Comparison of ENCODE assay signal across 9 mouse cellular contexts in genomic region chr6:37744679-37745078, GRCm38 (mm10).
DNase-seq lines count a peak whose midpoint lies in the region; ATAC-seq and TF ChIP-seq lines count a peak whose summit lies in the region.
"Had no signal": no experiment of that assay in that cellular context is flagged by ENCODE, and none has a peak within 500 bp of the region (broad histone marks: within the 10 kb centered on the region; RNA-seq: fewer than 3 reads in every experiment).

No protein-coding gene starts in this region.

- no peak overlapping the region for H3K4me2 ChIP-seq in lung, postnatal 0 days (replicated peaks; ENCODE audit: low read depth, low read length)
- H3K4me2 ChIP-seq in kidney, embryonic 16.5 days (replicated peaks; ENCODE audit: low read depth, low read length) = no peak overlapping the region

- peak; percentile 49 for DNase-seq in adrenal gland, postnatal 14 days
- no peak for DNase-seq in adrenal gland, postnatal 4 days (ENCODE audit: low spot score in 2 of 2)
- DNase-seq in lung, postnatal 0 days (ENCODE audit: low spot score) = no peak
- no peak for DNase-seq in lung, postnatal 14 days
- DNase-seq in thymus, postnatal 0 days (ENCODE audit: low spot score) = peak; percentile 52
- DNase-seq in embryo, embryonic 9.5 days (ENCODE audit: extremely low spot score) = no peak

- no peak overlapping the region for H3K4me3 ChIP-seq in lung, postnatal 0 days (ENCODE audit: low read depth, low read length)
- H3K4me3 ChIP-seq in kidney, embryonic 16.5 days (ENCODE audit: low read length) = no peak overlapping the region
- H3K4me3 ChIP-seq: erythroblast, embryonic 14.5 days had no signal

- H3K27ac ChIP-seq in lung, postnatal 0 days (ENCODE audit: low read length) = no peak overlapping the region
- H3K27ac ChIP-seq in kidney, embryonic 16.5 days (ENCODE audit: low read length) = peak overlapping the region; percentile 51

- H3K36me3 ChIP-seq in lung, postnatal 0 days (ENCODE audit: insufficient read depth, low read length) = no peaks in the 10 kb centered on the region
- no peaks in the 10 kb centered on the region for H3K36me3 ChIP-seq in kidney, embryonic 16.5 days (ENCODE audit: insufficient read depth, low read length)

- WGBS in lung, postnatal 0 days = 74% methylated on average over 4 of the region's 4 CpGs
- WGBS in kidney, embryonic 16.5 days = 58% methylated on average over 4 of the region's 4 CpGs

- H3K9ac ChIP-seq in lung, postnatal 0 days (replicated peaks; ENCODE audit: low read depth) = no peak overlapping the region
- no peak overlapping the region for H3K9ac ChIP-seq in kidney, embryonic 16.5 days (replicated peaks; ENCODE audit: low read length)

- no peaks in the 10 kb centered on the region for H3K9me3 ChIP-seq in lung, postnatal 0 days (ENCODE audit: low read length)
- peaks cover 15% of the 10 kb centered on the region for H3K9me3 ChIP-seq in kidney, embryonic 16.5 days (ENCODE audit: low read length)

- no peaks in the 10 kb centered on the region for H3K4me1 ChIP-seq in lung, postnatal 0 days (ENCODE audit: insufficient read depth, low read depth, low read length)
- no peaks in the 10 kb centered on the region for H3K4me1 ChIP-seq in kidney, embryonic 16.5 days (ENCODE audit: insufficient read depth, low read length)

- no peak for ATAC-seq in lung, postnatal 0 days
- no peak for ATAC-seq in kidney, embryonic 16.5 days (ENCODE audit: low FRiP score, low TSS enrichment)
- no peak for ATAC-seq in inflammation-experienced regulatory T-cells, adult 6 months

- H3K27me3 ChIP-seq in lung, postnatal 0 days (replicated peaks; ENCODE audit: insufficient read depth, low read length) = no peaks in the 10 kb centered on the region
- no peaks in the 10 kb centered on the region for H3K27me3 ChIP-seq in kidney, embryonic 16.5 days (ENCODE audit: insufficient read depth, low read length)

- no peak for TF ChIP-seq EP300 in lung, postnatal 0 days (IDR thresholded peaks at IDR 0.05)

- peak; percentile 57 for TF ChIP-seq CTCF in lung, postnatal 0 days (IDR thresholded peaks at IDR 0.05)

Comparison
In these comparisons a context has a peak if more than half of its experiments do, and no peak if none do; other contexts are left out.
1. DNase-seq: peak in adrenal gland, postnatal 14 days (single experiment) and thymus, postnatal 0 days (single experiment); none in adrenal gland, postnatal 4 days (0 of 2), lung, postnatal 0 days (single experiment), lung, postnatal 14 days (single experiment) and embryo, embryonic 9.5 days (single experiment).